Mouse (Mus musculus) lung, adult 2 months (tissue): ENCODE data around the gene Lrrn1. TPM values are rescaled to one million over a fixed set of nuclear protein-coding genes. Genes with fewer than 3 reads are reported as not detected.

Experiments used
- DNase-seq: peaks from one replicate; pipeline ENCODE4 v3.0.0; 2022
- H3K4me1 ChIP-seq: fragments of 200-500 bp; 2 replicates; pipeline ENCODE4 v1.6.1; 2011; ENCODE audit warnings: low read length; ENCODE audit not compliant: control insufficient read depth, insufficient read depth
- H3K4me3 ChIP-seq: fragments of 200-500 bp; replicated peaks from 2 replicates; pipeline ENCODE3; 2011; ENCODE audit warnings: low read depth, mild to moderate bottlenecking, control low read depth, low read length; ENCODE audit errors: extremely low read depth
- CTCF ChIP-seq: fragments of 200-500 bp; IDR thresholded peaks from 2 replicates; pipeline ENCODE4 v1.5.1; 2011; ENCODE audit warnings: mild to moderate bottlenecking, low read length, control low read depth; ENCODE audit not compliant: insufficient read depth
- POLR2A ChIP-seq: fragments of 200-500 bp; IDR thresholded peaks from 2 replicates; pipeline ENCODE4 v1.6.1; 2011; ENCODE audit warnings: low read depth, mild to moderate bottlenecking, control low read depth, low read length, borderline replicate concordance; ENCODE audit errors: extremely low read depth
- WGBS: fragments of 180-500 bp; shearing (Covaris S2); methylation state at CpG from one replicate; pipeline ENCODE4 v1.1.7; 2018; 5-methylcytosine and 5-hydroxymethylcytosine counted together
- polyA plus RNA-seq: library from polyadenylated mRNA; depleted of rRNA; stranded (reverse); fragments of >200 nt; gene quantifications from 2 replicates; pipeline ENCODE4 v1.2.3, GENCODE M21; 2012

The Lrrn1 gene
- polyA plus RNA-seq, 1 experiment = 2.1 TPM

GRCm38 (mm10) chr6:107575405-107575804 is 45.8 kb downstream of the Lrrn1 start:
- TF ChIP-seq CTCF (no peak), POLR2A (no peak)
- 36% methylated on average over 3 of the region's 3 CpGs for WGBS
- Histone ChIP-seq H3K4me3 (no peak overlapping the region), H3K4me1 (no peaks in the 10 kb centered on the region)
- no peak for DNase-seq

GRCm38 (mm10) chr6:107577309-107577708 is 47.7 kb downstream of the Lrrn1 start:
- Histone ChIP-seq H3K4me1 (no peaks in the 10 kb centered on the region), H3K4me3 (no peak overlapping the region)
- WGBS = 98% methylated on average over 8 of the region's 8 CpGs
- DNase-seq = no peak
- TF ChIP-seq CTCF (no peak), POLR2A (no peak)

- H3K4me3 ChIP-seq = no peak overlapping the region
- 91% methylated on average over 1 of the region's 1 CpGs for WGBS
- DNase-seq = no peak
Measured at GRCm38 (mm10) chr6:107583759-107584383, 54.3 kb downstream of the Lrrn1 start.

GRCm38 (mm10) chr6:107605151-107605550 is 75.6 kb downstream of the Lrrn1 start:
- TF ChIP-seq CTCF (no peak), POLR2A (no peak)
- Histone ChIP-seq H3K4me3 (no peak overlapping the region), H3K4me1 (no peaks in the 10 kb centered on the region)
- DNase-seq = no peak

More at GRCm38 (mm10) chr6:107583759-107584383, 54.3 kb downstream of the Lrrn1 start:
- no peak for TF ChIP-seq CTCF
- no peak for TF ChIP-seq POLR2A
- H3K4me1 ChIP-seq = no peaks in the 10 kb centered on the region

GRCm38 (mm10) chr6:107614288-107614687 is 84.7 kb downstream of the Lrrn1 start:
- TF ChIP-seq POLR2A (no peak), CTCF (no peak)
- Histone ChIP-seq H3K4me3 (no peak overlapping the region), H3K4me1 (no peaks in the 10 kb centered on the region)
- 35% methylated on average over 1 of the region's 1 CpGs for WGBS
- DNase-seq = no peak
